Mouse (Mus musculus) monocyte, adult 5-6 weeks (primary cell): ENCODE results near the gene Cdhr4. TPM values are rescaled to one million over a fixed set of nuclear protein-coding genes. Genes with fewer than 3 reads are reported as not detected.
"Not testable (repeated sequence)": the region's sequence is repeated elsewhere in the genome, so short reads cannot be mapped to it uniquely, and the experiment has no call there.

Experiments
- ATAC-seq: fragments of 153-309, 156-312 bp; replicated peaks from 2 replicates; pipeline ENCODE4 v1.8.0; 2017; ENCODE audit warnings: mild to moderate bottlenecking; ENCODE audit not compliant: low TSS enrichment, insufficient number of reproducible peaks, severe bottlenecking, poor library complexity, low FRiP score
- total RNA-seq: library from RNA; stranded (forward); fragments of 200-1000, 200-491, 200-594 nt; gene quantifications from 3 replicates; pipeline ENCODE4 v1.2.3, GENCODE M21; 2017

Cdhr4 gene
- total RNA-seq, 1 experiment from 2014 or later = not detected

- peak; percentile 100 for ATAC-seq
Observed at GRCm38 (mm10) chr9:108001922-108002770, 9.8 kb downstream of the Cdhr4 start, which contains the start of gene Ip6k1. Ip6k1 (plus strand) TSS chr9:108002501.

GRCm38 (mm10) chr9:108002778-108003530, 10.7 kb downstream of the Cdhr4 start:
- no peak for ATAC-seq

DNA sequence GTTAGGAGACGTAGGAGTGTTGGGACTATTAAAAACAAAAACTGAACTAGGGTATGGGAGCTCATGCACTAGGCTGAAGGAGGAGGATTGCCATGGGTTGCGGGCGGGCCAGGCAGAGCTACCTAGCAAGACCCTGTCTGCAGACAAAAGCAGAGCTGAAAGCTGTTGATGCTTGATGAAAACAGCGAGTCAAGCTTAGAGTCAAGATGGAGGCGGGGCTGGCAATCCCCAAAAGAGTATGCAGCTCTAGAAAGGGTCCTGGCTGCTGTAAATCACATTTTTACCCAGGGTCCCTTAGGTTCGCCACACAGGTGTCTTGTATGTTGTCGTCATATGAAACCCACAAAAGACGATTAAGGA, 11.2 kb downstream of the Cdhr4 start:
- no peak for ATAC-seq

- ATAC-seq = no peak
Observed at GRCm38 (mm10) chr9:108008041-108008440, 15.7 kb downstream of the Cdhr4 start.

- no peak for ATAC-seq
Observed at GRCm38 (mm10) chr9:108010385-108010784, 18.1 kb downstream of the Cdhr4 start.

GRCm38 (mm10) chr9:108013577-108013976, 21.3 kb downstream of the Cdhr4 start:
- not testable (repeated sequence) for ATAC-seq

DNA sequence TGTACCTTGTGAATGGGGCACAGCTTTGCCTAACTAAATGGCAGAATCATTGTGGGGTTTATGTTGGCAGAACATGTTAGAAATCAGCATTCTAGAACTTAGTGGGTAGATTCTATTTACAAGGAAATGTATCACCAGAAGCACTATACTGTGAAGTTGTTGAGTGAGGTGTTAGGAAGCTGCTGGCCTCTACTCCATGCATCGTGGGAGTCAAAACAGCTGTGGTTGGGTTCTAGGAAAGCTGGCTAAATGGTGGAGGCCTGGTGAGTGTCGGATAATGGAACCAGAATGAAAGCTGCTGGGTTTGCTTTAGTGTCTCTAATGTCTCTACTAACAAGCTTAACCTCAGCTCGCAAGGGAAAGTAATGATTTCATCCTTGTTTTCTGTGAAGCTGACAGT, 24.8 kb downstream of the Cdhr4 start:
- ATAC-seq = no peak

DNA sequence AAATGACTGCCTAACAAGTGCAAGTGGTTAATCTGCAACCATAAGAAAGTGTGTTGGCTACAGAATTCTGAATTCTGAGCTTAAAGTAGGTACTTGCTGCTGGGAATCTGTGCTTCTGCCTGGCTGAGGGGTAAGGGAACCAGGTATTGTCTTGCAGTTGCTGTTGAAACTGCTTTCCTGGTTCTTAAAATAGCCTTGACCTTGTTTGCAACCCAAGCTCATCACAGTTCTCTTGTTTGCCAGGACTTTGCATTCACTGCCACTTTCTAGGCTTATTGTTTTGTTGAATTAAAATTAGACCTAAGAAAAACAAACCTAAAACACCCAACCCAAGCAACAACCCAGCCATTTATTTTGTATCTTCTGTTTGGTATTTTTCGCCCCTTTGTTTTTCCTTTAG, 28.4 kb downstream of the Cdhr4 start:
- no peak for ATAC-seq

GRCm38 (mm10) chr9:108023216-108023615, 30.9 kb downstream of the Cdhr4 start:
- no peak for ATAC-seq

DNA sequence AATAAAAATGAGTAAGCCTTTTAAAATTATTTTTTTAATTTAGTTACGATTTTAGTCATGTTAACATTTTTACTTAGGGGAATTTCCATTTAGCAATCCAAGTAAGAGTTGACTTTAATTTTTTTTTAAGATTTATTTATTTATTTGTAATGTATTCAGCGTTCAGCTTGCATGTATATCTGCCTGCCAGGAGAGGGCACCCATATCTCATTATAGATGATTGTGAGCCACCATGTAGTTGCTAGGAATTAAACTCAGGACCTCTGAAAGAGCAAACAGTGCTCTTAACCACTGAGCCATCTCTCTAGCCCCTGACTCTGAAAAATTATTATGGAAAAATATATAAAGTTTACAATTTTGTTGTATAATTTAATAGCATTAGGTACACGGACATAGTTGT, 34.3 kb downstream of the Cdhr4 start:
- ATAC-seq = no peak

DNA sequence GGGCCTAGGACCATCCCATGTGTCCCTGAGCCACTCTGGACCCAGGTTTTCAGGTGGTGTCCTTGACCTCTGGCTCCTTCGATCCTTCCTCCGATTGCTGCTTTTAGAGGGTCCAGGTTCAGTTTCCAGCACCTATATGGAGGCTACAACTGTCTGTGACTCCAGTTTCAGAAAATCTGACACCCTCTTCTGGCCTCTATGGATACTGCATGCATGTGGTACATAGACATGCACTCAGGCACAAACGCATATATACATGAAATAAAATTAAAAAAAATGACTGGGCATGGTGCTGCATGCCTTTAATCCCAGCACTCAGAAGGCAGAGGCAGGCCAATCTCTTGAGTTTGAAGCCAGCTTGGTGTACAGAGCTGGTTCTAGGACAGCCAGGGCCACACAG, 35.6 kb downstream of the Cdhr4 start:
- no peak for ATAC-seq

GRCm38 (mm10) chr9:108032126-108032525, 39.8 kb downstream of the Cdhr4 start:
- ATAC-seq = no peak

DNA sequence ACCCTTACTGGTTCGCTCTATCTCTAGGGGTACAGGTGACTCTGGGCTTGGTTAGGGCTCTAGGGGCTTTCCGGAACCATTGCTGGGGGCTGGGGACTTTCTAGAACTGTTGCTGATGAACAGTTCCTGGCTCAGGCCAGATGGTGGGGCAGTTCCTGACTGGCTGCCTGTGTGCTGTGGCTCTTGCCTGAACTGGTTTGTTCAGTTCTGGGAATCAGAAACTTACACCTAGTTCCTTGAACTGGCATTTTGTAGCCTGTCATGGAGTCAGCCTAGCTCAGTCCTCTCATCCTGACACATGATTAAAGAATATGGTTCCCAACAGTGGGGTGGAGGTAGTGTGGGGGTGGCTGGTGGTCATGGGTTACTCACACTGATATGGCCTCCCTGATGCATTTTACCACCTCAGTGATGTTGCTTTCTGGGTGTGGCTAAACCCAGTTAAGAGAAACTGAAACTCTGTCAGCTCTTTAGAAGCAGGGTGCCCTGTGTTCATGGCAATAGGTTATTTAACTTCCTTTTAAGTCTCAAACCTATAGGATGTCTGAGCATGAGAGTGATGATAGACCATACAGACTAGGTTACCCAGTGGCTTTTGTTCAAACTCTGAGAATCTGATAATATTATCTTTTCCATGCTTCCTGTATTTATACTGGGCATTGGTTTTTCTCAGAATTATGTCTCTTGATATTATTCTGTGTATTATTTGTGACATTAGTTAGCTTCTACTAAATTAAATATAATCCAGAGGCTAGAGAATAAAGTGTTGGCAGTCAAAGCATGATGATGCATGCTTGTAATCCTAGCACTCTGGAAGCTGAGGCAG, 43.2 kb downstream of the Cdhr4 start:
- no peak for ATAC-seq

DNA sequence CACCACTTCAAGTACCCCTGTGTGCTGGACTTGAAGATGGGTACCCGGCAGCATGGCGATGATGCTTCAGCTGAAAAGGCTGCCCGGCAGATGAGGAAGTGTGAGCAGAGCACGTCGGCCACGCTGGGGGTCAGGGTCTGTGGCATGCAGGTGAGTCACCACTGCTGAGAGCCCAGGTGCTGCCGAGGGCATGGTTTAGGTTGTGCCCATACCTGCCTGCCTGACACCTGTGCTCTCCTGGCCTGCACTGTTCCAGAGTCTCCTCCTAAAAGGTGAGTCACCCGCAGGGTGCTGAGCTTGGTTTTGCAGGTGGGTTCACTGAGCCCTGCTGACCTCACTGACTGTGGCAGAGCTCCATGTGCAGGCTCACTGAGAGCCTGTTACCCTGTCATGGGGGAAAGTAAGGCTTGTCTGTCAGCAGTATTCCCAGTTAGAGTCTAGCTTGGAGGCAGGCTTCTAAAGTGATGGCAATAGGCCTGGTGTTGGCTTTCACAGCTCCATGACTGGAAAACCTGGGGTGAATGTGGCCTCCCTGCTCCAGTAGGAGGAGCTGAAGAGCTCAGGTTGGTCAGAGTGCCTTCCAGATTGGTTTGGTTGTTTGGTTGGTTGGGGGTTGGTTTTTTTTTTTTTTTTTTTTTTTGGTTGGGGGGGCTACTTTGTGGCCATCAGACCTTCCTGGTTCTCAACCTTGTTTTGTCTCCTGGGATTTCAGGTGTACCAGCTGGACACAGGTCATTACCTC, 52.6 kb downstream of the Cdhr4 start:
- ATAC-seq = no peak

GRCm38 (mm10) chr9:108046582-108046981, 54.3 kb downstream of the Cdhr4 start:
- no peak for ATAC-seq

- no peak for ATAC-seq
Observed at GRCm38 (mm10) chr9:108047601-108048565, 55.6 kb downstream of the Cdhr4 start.

DNA sequence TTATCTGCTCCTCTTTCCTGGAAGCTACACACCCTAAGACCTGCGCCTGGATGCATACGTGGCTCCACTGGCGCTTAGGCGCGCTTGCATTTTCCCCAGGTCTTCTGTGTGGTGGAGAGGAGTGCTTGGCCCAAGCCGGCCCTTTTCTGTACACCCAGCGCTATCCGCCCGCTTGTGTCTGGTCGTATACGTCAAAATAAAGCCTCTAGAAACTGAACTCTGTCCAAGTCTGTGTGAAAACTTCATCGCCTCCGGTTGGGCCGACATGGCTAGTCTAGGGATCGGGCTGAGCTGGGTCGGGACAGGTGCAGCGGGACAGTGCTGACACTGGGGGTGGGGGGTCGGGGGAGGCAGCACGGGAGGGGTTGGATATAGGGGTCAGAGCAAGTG, 56.3 kb downstream of the Cdhr4 start:
- no peak for ATAC-seq
